In the genomic region with DNA sequence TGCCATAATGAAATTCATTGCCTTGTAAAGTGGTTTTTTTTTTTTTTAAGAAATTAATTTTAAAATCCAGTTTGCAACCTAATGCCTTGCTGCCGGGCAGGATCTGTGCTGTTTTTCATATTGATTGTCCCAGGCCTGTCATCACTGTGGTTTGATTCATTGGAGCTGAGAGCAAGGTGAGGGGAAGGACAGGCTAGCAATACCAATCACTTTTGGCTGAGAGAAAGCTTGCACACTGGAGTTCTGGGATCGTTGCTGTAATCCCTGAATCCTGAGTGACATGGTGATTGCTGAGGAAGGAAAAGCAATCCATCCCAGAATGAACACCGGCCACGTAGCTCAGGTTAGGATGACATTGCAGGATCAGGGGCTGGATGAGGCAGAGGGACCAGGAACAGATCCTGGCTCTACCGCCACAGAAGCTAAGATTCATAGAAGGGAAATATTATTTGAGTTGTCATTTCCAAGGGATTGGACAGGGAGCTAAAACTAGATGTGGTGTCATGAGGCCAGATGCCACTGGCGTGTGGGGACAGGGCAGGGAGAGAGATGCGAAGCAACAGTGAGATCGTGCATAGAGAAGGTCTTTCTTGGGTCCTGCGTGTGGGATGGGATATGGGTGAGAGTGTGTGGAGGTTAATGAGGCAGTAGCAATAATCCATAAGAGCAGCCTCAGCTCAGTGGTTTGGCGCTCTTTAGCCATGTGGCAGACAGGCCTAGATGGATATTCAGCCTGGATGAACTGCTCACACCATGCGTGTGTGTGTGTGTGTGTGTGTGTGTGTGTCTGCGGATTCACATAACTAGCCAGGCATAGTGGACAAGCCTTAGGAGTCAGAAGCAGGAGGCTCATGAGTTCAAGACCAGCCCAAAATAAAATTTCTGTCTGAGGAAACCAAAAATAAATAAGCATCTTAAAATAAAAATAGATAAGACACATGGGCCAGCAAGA, we compare ENCODE assay signal across 21 mouse cellular contexts. TPM values are rescaled to one million over a fixed set of nuclear protein-coding genes. Genes with fewer than 3 reads are reported as not detected.
DNase-seq lines count a peak whose midpoint lies in the region; ATAC-seq and TF ChIP-seq lines count a peak whose summit lies in the region.
"Had no signal": no experiment of that assay in that cellular context is flagged by ENCODE, and none has a peak within 500 bp of the region (broad histone marks: within the 10 kb centered on the region; RNA-seq: fewer than 3 reads in every experiment).

No protein-coding gene starts in this region.

- no peak overlapping the region; the same call in 1 of the 2 replicates for H3K27ac ChIP-seq in hindbrain, postnatal 0 days
- H3K27ac ChIP-seq in neural tube, embryonic 13.5 days (replicated peaks), result peak overlapping the region; percentile 76
- H3K27ac ChIP-seq in kidney, adult 2 months (ENCODE audit: insufficient read depth, low read depth, low read length), result no peak overlapping the region
- H3K27ac ChIP-seq: embryonic facial prominence, embryonic 12.5 days; forebrain, embryonic 15.5 days; liver, embryonic 13.5 days; lung, embryonic 15.5 days; stomach, postnatal 0 days had no signal

- WGBS in hindbrain, postnatal 0 days, result 72% methylated on average over 12 of the region's 12 CpGs
- 64% methylated on average over 12 of the region's 12 CpGs for WGBS in neural tube, embryonic 13.5 days
- 78% methylated on average over 12 of the region's 12 CpGs for WGBS in kidney, adult 2 months

- H3K27me3 ChIP-seq in hindbrain, postnatal 0 days (ENCODE audit: insufficient read depth, low read length), result no peaks in the 10 kb centered on the region
- no peaks in the 10 kb centered on the region for H3K27me3 ChIP-seq in neural tube, embryonic 13.5 days
- H3K27me3 ChIP-seq in kidney, adult 2 months (replicated peaks; ENCODE audit: control insufficient read depth, insufficient read depth, low read length), result no peaks in the 10 kb centered on the region
- H3K27me3 ChIP-seq: embryonic facial prominence, embryonic 12.5 days; forebrain, embryonic 15.5 days; liver, embryonic 13.5 days; lung, embryonic 15.5 days had no signal

- H3K4me1 ChIP-seq in hindbrain, postnatal 0 days (ENCODE audit: insufficient read depth, low read length), result no peaks in the 10 kb centered on the region
- peaks cover 31% of the 10 kb centered on the region for H3K4me1 ChIP-seq in neural tube, embryonic 13.5 days (replicated peaks)
- no peaks in the 10 kb centered on the region for H3K4me1 ChIP-seq in kidney, adult 2 months (ENCODE audit: control insufficient read depth, insufficient read depth, low read length)
- H3K4me1 ChIP-seq: forebrain, embryonic 15.5 days had no signal

- DNase-seq in heart, adult 11 months, result peak; percentile 77
- no peak for DNase-seq in heart, adult 18-20 months
- DNase-seq in adipocyte (ENCODE audit: low spot score), result peak; percentile 74
- DNase-seq in hindbrain, postnatal 0 days (ENCODE audit: low spot score), result no peak
- no peak for DNase-seq in layer of hippocampus, adult 9-10 months (ENCODE audit: low spot score)
- DNase-seq in kidney, adult 2 months, result no peak
- DNase-seq: adrenal gland, postnatal 14 days; cerebellum, adult 8-10 months; kidney, adult 8-10 months; left cerebral cortex, postnatal 4 days; liver, embryonic 13.5 days; thymus, postnatal 14 days had no signal

- ATAC-seq in hindbrain, postnatal 0 days, result peak; percentile 56; the same call in 1 of the 2 replicates
- ATAC-seq in neural tube, embryonic 13.5 days (ENCODE audit: low read depth), result peak; percentile 51; the same call in 1 of the 2 replicates
- ATAC-seq in frontal cortex, adult (ENCODE audit: low TSS enrichment), result no peak
- ATAC-seq: CD4-positive, CD25-positive, alpha-beta regulatory T cell, adult 4 months had no signal

- H3K9me3 ChIP-seq in hindbrain, postnatal 0 days (ENCODE audit: low read length), result no peaks in the 10 kb centered on the region
- H3K9me3 ChIP-seq in neural tube, embryonic 13.5 days, result no peaks in the 10 kb centered on the region
- H3K9me3 ChIP-seq: embryonic facial prominence, embryonic 12.5 days; forebrain, embryonic 15.5 days; liver, embryonic 13.5 days; lung, embryonic 15.5 days had no signal

- H3K4me3 ChIP-seq in hindbrain, postnatal 0 days (ENCODE audit: low read length), result no peak overlapping the region
- H3K4me3 ChIP-seq in neural tube, embryonic 13.5 days, result no peak overlapping the region
- H3K4me3 ChIP-seq in kidney, adult 2 months (ENCODE audit: insufficient read depth, low read depth, low read length), result no peak overlapping the region
- H3K4me3 ChIP-seq: embryonic facial prominence, embryonic 12.5 days; forebrain, embryonic 15.5 days; liver, embryonic 13.5 days; lung, embryonic 15.5 days had no signal

- no peak for TF ChIP-seq POLR2A in kidney, adult 2 months (IDR thresholded peaks at IDR 0.05; ENCODE audit: low read depth, low read length)

- no peak overlapping the region for H3K4me2 ChIP-seq in hindbrain, postnatal 0 days (ENCODE audit: low read depth, low read length)
- no peak overlapping the region for H3K4me2 ChIP-seq in neural tube, embryonic 13.5 days
- H3K4me2 ChIP-seq: embryonic facial prominence, embryonic 12.5 days; forebrain, embryonic 15.5 days; liver, embryonic 13.5 days; lung, embryonic 15.5 days had no signal

- H3K9ac ChIP-seq in hindbrain, postnatal 0 days (replicated peaks; ENCODE audit: low read length), result no peak overlapping the region
- H3K9ac ChIP-seq in neural tube, embryonic 13.5 days, result no peak overlapping the region
- H3K9ac ChIP-seq: embryonic facial prominence, embryonic 12.5 days; forebrain, embryonic 15.5 days; liver, embryonic 13.5 days; lung, embryonic 15.5 days had no signal

- TF ChIP-seq CTCF in hindbrain, postnatal 0 days (IDR thresholded peaks at IDR 0.05; ENCODE audit: low read depth), result no peak
- TF ChIP-seq CTCF in kidney, adult 2 months (conservative IDR thresholded peaks at IDR 0.05; ENCODE audit: insufficient read depth, insufficient read length, low read depth, low read length), result no peak

- H3K36me3 ChIP-seq in hindbrain, postnatal 0 days (ENCODE audit: insufficient read depth, low read length), result no peaks in the 10 kb centered on the region
- H3K36me3 ChIP-seq in neural tube, embryonic 13.5 days, result no peaks in the 10 kb centered on the region
- no peaks in the 10 kb centered on the region for H3K36me3 ChIP-seq in kidney, adult 2 months (ENCODE audit: control insufficient read depth, insufficient read depth, low read length)
- H3K36me3 ChIP-seq: embryonic facial prominence, embryonic 12.5 days; forebrain, embryonic 15.5 days; liver, embryonic 13.5 days; lung, embryonic 15.5 days had no signal

RNA-seq across cellular contexts. Expression of a gene that starts 38.0 kb away (rescaled TPM):
- total RNA-seq in heart, adult 18-20 months (2021), result under 1 TPM in 1 of 2 experiments, not detected in 1; 0.05 TPM
- total RNA-seq in hindbrain, postnatal 0 days (2014; rRNA removed), result 3.2 and 4.3 TPM in 2 replicates
- 1.9 and 2.4 TPM in 2 replicates for polyA plus RNA-seq in hindbrain, postnatal 0 days (2015; fragmentation: Nextera tagmentation; extraction: Ambion mirVana)
- 6.1 and 6.9 TPM in 2 replicates for polyA plus RNA-seq in neural tube, embryonic 13.5 days (2015; fragmentation: Nextera tagmentation; extraction: Ambion mirVana)
- polyA plus RNA-seq in kidney, adult 2 months (2012; rRNA removed), result 0.03 TPM in 1 of 2 replicates, not detected in the other
- total RNA-seq: hematopoietic stem cell, adult 5-6 weeks; megakaryocyte progenitor cell, adult 5-6 weeks had no signal
- polyA plus RNA-seq: CD4-positive, CD25-positive, alpha-beta regulatory T cell, adult 4 months had no signal

Comparison
In these comparisons a context has a peak if more than half of its experiments do, and no peak if none do; other contexts are left out.
1. DNase-seq: peak in heart, adult 11 months (single experiment) and adipocyte (single experiment); none in heart, adult 18-20 months (0 of 2), hindbrain, postnatal 0 days (single experiment), layer of hippocampus, adult 9-10 months (single experiment) and kidney, adult 2 months (single experiment).